Mouse (Mus musculus) heart, postnatal 25 days (tissue): ENCODE results near the gene Tnrc18. TPM values are rescaled to one million over a fixed set of nuclear protein-coding genes. Genes with fewer than 3 reads are reported as not detected.
A peak's percentile ranks its signal among the peaks of the same experiment; 100 is the strongest.

Experiments
- DNase-seq: peaks from one replicate; pipeline ENCODE4 v3.0.0; 2022; ENCODE audit warnings: low spot score
- intact Hi-C: fragments of 180-260 bp; cut with DNase I; formaldehyde crosslinking; loops from one replicate; pipeline ENCODE4 v1.15.1; 2025
- total RNA-seq, 2 experiments: library from RNA; stranded (reverse); gene quantifications; 2 replicates each; pipeline ENCODE4 v1.2.3; 2021

The Tnrc18 gene
- total RNA-seq, 2 experiments from 2014 or later = 50.5 to 59.1 TPM

DNA sequence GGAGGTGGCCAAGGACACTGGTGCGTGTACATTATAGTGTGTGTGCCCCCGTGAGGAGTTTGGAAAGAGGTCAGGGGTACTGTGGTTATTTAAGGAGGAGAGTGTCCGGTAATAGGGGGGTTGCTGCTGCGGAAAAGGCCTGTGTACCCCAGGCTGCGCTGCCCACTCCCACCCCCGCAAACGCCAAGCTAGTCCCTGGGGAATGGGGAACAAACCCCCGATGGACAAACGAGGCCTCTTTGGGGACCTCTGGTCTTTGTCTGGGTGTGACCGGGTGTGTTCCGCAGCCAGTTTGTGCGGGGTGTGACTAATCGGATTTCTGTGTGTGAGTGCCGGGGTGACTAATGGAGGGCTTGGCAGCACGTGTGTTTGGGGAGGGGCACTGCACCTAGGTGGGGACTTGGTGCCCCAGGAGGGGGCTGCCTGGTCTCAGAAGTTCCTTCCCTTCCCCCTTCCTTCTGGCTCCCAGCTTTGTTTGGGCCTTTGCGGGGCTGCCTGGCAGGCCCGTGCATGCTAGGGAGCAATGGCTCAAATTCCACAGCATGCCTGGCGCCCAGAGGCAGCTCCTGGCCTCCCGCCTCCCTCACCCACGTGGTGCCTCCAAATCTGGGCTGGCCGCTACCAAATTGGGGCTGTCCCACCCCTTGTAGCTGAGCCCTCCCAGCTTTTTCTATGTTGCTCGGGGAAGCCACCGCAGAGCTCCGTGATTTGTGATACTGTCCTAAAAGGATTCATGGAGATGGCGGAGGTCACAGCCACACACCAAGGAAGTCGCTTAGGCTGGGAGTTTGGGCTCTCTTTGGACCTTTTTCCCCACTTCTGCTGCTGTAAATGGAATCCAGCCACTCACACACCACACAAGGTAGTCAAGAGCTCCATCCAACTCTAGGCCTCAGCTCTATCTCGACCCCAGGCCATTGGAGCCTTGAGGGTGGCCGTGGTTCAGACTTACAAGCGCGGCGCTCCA is 5.9 kb upstream of the Tnrc18 start:
- DNase-seq = peak; percentile 80
- intact Hi-C loops = loop anchor here (2.0 to 5.0 kb wide), 3 partner anchors 17 to 109 kb away; partner anchors contain the start of gene Actb

- intact Hi-C loops = loop anchor here (2.0 to 5.0 kb wide), 3 partner anchors 18 to 110 kb away; partner anchors contain the start of gene Actb
- DNase-seq = no peak
These were observed 5.0 kb upstream of the Tnrc18 start for GRCm38 (mm10) chr5:142822286-142823095.

GRCm38 (mm10) chr5:142821974-142822285 is 4.5 kb upstream of the Tnrc18 start:
- intact Hi-C loops = loop anchor here (2.0 to 5.0 kb wide), 3 partner anchors 19 to 110 kb away; partner anchors contain the start of gene Actb
- no peak for DNase-seq

DNA sequence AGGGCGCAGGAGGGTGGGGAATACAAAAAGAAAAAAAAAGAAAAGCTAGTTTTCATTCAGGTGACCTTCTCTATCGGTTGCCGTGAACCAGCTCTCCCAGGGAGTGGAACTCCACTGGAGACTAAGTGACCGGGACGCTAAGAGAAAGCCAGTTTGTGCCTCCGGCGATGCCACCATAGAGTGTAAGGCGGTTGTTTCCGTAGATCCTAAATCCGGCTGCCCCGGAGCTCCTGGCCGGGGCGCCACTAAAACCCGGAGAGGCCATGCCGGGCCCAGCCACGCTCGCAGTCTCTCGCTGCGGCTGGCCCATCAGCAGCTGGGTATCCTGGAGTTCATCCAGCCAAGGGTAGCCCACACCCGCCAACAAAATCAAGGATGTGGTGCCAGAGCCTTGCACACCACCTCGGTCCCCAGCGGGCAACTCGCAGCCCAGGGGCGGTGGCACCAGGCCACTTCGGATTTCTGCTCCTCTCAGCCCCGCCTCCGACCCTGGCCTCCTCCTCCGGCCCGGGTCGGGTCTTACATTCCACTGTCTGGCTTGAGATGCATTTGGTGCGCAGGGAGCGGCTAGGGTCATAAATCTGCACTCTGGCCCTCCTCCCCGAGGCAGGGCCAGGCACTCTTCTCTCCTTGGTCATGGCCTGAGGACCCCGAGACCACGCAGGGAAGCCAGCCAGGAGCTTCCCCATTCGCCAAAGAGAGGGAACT is 4.0 kb upstream of the Tnrc18 start:
- intact Hi-C loops = loop anchor here (5.0 kb wide), 2 partner anchors 86 to 111 kb away; partner anchors contain the start of gene Actb
- DNase-seq = peak; percentile 87

- intact Hi-C loops = loop anchor here (5.0 kb wide), 2 partner anchors 87 to 112 kb away; partner anchors contain the start of gene Actb
- peak; percentile 48 for DNase-seq
These were observed 3.1 kb upstream of the Tnrc18 start for GRCm38 (mm10) chr5:142820276-142821265.

GRCm38 (mm10) chr5:142819385-142820275 is 2.2 kb upstream of the Tnrc18 start:
- DNase-seq = peak; percentile 49
- intact Hi-C loops = loop anchor here (5.0 kb wide), 2 partner anchors 88 to 113 kb away; partner anchors contain the start of gene Actb

DNA sequence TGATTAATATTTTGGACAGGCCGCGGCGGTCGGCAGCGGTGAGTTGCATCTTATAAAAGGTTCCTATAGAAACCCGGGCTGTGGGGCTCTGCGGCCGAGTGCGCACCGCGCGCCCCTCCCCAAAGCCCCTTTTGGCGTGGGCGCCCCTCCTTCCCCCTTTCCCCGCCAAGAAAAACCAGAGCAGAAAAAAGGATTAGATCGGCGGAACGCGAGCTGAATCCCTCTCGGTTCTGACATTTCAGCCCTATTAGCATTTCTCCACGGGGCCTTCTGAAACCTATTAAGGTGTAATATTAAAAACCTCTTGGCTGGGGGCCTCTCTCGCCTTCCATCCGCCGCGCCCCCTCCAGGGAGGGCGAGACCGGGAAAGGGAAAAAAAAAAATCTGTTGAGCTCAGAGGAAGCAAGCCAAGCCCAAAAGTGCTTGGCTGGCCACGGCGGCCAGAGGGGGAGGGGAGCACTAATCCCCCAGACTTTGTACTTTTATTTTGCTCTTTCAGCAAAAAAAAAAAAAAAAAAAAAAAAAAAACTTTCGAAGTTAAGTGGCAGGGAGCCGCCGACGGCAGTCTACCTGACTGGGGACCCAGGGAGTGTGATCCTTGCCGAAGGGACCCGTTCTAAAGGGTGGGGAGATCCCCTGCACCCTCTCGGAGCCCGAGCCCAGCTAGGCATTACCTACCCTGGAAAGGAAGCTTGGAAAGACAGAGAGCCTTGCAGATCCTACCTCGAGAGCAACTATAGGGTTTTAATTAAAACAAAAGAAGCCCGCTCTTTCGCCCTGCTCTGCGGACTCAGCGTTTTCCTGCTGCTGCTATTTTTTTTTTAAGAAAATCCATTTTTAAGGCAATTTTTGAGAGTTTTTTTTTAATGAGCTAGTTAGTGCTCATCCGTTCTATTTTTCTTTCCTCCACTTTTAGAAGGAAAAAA is 1.2 kb upstream of the Tnrc18 start:
- peak; percentile 70 for DNase-seq
- intact Hi-C loops = no loop called here

DNA sequence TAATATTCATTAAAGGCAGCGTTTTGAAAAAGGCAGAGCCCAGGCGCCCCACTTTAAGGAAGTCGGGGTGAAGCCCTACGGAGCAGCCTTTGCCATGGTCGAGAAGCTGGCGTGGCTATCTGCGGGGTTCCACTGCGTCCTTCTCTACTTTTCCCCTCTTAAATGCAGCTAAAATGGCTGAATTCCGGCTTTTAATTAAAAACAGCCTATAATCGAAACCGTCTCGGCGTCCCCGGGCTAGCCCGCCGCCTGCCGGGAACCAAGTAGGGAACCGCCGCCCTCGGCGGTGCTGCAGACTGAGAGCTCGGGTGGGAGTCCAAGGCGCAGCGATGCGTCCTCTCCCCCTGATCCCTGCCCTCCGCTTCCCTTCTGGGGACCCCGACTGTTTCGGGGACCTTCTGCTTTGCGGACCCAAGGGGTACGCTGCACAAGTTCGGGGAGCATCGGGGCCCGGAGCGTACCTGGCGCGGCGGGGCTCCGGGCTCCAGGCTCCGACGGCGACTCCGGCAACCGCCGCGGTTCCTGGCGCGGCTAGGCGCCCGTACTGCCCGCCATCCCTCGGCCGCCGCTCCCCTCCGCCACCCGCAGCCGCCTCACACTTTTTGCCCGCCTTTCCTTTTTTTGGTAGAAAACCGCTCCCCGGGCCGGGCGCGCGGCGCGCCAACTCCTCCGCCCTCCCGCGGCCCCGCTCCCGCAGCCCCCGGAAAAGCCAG is 495 bp downstream of the Tnrc18 start:
- DNase-seq = peak; percentile 64
- intact Hi-C loops = no loop called here

DNA sequence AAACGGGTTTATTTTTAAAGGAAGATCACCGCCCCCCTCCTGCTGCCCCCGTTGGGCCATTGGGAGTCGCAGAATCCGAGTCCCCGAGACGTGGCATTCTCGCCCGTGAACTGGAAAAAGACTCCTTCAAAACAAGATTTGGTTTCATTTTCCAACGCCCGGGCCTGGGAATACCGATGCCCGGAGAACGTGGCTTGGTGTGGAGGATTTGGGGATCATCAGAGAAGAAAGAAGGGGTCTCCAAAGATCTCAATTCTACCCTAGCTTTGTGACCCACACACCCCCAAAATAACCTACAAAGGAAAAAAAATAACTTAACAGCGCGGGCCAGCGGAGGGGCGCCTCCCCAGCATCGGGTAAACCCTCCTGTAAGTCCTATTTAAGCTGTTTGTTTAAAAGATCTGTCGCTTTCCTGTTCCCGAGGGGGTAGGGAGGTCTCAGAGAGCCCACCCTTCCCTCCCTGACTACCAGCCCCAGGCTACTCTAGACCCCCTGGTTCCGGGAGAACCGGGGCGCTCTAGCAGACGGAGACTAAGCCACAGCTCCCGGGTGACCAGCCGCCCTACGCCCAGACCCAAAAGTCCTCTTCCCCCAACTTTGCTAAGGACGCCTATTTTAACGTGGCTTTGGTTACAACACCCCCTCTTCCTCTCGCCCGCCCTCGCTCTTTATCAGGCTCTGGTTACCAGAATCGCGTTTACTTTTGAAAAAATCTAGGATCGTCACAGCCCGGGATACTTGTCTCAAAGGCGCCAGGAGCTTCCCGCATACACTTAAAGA is 1.2 kb downstream of the Tnrc18 start:
- DNase-seq = peak; percentile 42

DNA sequence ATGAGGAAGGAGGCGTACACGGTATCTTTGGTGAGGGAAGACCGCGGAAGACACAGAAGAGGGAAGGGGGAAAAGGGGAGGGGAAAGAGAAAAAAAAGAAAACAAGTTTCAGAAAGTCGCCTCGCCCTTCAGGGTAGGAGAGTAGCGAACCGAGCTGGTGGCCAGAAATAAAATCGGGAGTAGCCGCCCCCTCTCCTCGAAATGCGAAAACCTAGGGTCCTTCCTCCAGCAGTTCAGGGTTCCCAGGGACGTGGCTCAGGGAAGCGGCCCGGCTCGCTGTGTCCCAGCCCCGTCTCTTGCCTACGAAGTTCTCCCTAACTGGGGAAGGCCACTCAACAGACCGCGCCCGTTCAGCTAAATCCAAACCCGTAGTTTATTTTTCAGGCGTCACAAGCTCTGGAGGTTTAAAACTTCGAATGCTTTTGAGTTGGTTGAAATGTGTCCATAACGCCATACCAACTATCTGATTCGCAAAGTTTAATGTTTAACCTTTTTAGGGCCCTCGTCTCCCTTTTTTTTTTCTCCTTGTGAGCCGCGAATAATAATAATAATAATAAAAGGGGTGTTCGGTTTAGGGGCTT is 2.0 kb downstream of the Tnrc18 start:
- DNase-seq = peak; percentile 12
- intact Hi-C loops = no loop called here

More for the DNA sequence above, 1.2 kb downstream of the Tnrc18 start:
- intact Hi-C loops = no loop called here

GRCm38 (mm10) chr5:142814711-142815420 is 2.6 kb downstream of the Tnrc18 start:
- intact Hi-C loops = loop anchor here (5.0 kb wide), 2 partner anchors 48 to 62 kb away; no protein-coding TSS in a partner anchor
- peak; percentile 24 for DNase-seq

DNA sequence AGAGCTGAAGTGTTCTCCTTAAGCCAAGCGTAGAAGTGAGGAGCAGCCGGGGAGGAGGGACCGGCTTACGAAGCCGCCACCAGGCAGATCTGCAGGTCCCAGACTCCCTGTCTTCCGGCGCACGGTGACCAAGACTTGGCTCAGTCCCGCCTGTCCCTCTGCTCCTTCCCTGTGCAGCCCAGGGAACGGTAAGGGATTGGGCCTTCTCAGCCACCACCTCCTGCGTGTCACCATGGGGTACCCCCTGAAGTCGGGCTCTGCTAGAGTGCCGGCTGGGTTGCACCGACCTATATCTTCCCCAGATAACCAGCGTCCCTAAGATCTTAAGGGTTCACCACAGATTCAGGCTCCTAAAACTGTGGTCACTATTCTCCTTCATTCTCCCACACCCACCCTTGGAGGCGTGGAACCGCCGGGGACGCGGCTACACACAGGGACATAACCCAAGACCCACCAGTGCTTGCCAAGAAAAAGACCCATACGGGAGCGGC is 3.3 kb downstream of the Tnrc18 start:
- peak; percentile 34 for DNase-seq
- intact Hi-C loops = loop anchor here (5.0 kb wide), 2 partner anchors 47 to 63 kb away; no protein-coding TSS in a partner anchor

DNA sequence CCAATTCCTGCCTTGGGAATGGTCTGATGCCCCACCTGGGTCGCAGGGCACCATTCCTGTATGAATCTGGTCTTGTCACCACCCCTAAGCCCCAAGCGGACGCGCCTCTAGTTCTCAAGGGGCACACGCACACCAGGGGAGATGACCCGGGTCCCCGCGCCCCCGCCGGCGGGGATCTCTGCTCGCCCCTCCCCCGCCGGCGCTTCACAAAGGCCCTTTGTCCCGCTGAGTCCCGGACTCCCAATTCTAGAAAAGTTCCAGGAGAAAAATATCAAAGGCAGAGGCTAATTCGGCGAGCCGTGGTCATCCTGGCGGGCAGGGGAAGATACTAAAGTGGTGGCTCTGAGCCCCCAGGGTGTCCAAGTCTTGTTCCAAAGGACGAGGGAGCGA is 3.7 kb downstream of the Tnrc18 start:
- intact Hi-C loops = loop anchor here (5.0 kb wide), 2 partner anchors 46 to 64 kb away; no protein-coding TSS in a partner anchor

More for the DNA sequence above, 3.7 kb downstream of the Tnrc18 start:
- no peak for DNase-seq
